Mouse (Mus musculus) embryonic facial prominence, embryonic 14.5 days (tissue): Measurements from ENCODE around the gene Uqcr11. TPM values are rescaled to one million over a fixed set of nuclear protein-coding genes. Genes with fewer than 3 reads are reported as not detected.

Experiments used
- ATAC-seq: fragments of 200-750 bp; cut with Nextera tagmentation; 2 replicates; pipeline ENCODE4 v1.8.0; 2017; ENCODE audit warnings: low read depth, moderate number of reproducible peaks, moderate TSS enrichment
- DNase-seq: peaks from one replicate; pipeline ENCODE4 v3.0.0-alpha.2; 2015; ENCODE audit warnings: low spot score
- H3K27ac ChIP-seq: fragments of 300-500 bp; sonication (generic); replicated peaks from 2 replicates; pipeline ENCODE4 v1.5.1; 2014; ENCODE audit warnings: low read depth, mild to moderate bottlenecking, low read length, moderate library complexity
- H3K27me3 ChIP-seq: fragments of 300-500 bp; sonication (generic); replicated peaks from 2 replicates; pipeline ENCODE4 v1.6.1; 2014; ENCODE audit warnings: low read length; ENCODE audit not compliant: control insufficient read depth, insufficient read depth
- H3K36me3 ChIP-seq: fragments of 300-500 bp; sonication (generic); 2 replicates; pipeline ENCODE4 v1.6.1; 2014; ENCODE audit warnings: low read length, mixed read lengths; ENCODE audit not compliant: control insufficient read depth, insufficient read depth
- H3K4me1 ChIP-seq: fragments of 300-500 bp; sonication (generic); 2 replicates; pipeline ENCODE4 v1.6.1; 2014; ENCODE audit warnings: antibody characterized with exemption, low read length; ENCODE audit not compliant: control insufficient read depth, insufficient read depth
- H3K4me2 ChIP-seq: fragments of 300-500 bp; sonication (generic); 2 replicates; pipeline ENCODE4 v1.6.1; 2014; ENCODE audit warnings: low read depth, mild to moderate bottlenecking, low read length, moderate library complexity, mixed read lengths
- H3K4me3 ChIP-seq: fragments of 300-500 bp; sonication (generic); 2 replicates; pipeline ENCODE4 v1.5.1; 2014; ENCODE audit warnings: low read depth, mild to moderate bottlenecking, low read length
- H3K9ac ChIP-seq: fragments of 300-500 bp; sonication (generic); 2 replicates; pipeline ENCODE4 v1.6.1; 2014; ENCODE audit warnings: low read depth, mild to moderate bottlenecking, low read length, moderate library complexity, mixed read lengths
- H3K9me3 ChIP-seq: fragments of 300-500 bp; sonication (generic); 2 replicates; pipeline ENCODE4 v1.6.1; 2016; ENCODE audit warnings: low read length; ENCODE audit not compliant: control insufficient read depth
- WGBS: fragments of 180-500 bp; shearing (Covaris S2); extraction: QIAGEN DNeasy Blood & Tissue Kit; methylation state at CpG from one replicate; pipeline ENCODE4 v1.1.7; 2014; 5-methylcytosine and 5-hydroxymethylcytosine counted together
- polyA plus RNA-seq: library from polyadenylated mRNA; unstranded; fragments of >200 nt; fragmentation: Nextera tagmentation; extraction: Ambion mirVana; gene quantifications from 2 replicates; pipeline ENCODE4 v1.2.1, GENCODE M21; 2014

Gene Uqcr11
- polyA plus RNA-seq, 1 experiment from 2014 or later = 879 TPM

DNA sequence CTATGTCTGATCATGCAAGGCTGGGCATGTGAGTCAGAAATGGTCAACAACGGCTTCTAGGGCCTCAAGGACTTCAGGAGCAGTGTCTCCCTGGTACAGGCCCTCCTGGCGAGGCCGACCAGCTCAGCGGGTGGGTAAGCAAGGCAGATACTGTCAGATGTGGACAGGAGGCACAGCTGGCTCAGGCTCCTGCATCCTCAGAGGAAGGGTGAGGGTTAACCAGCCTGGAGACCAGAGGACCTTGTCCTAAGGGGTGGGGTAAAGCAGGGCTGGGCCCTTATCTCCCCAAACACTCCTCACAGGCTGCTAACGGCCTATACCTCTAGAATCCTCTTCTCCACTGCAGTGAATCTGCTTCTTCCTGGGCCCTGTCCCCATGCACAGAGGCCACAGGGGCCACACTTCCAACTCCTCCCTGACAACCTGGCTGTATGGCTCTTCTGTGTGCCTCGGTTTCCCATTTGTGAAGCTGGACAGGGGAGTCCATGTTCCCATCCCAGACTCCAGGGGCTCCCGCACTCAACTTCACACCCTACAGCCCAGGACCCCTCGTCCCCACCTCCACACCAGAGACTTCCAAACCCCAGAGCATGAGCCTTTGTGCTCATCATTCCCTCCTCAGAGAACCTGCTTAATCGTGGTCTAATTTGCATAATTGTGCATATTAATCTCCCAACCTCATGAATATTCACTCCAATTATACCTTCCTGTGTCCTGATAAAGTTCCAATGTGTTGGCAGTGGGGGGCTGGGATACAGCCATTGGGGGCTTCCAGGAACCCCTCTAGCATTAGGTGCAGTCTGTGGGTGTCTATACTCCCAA, 15.2 kb upstream of the Uqcr11 start:
- Histone ChIP-seq H3K36me3 (peaks cover 94% of the 10 kb centered on the region), H3K9me3 (0 out of 2 replicates have a peak, but pooled peaks cover 4% of the 10 kb centered on the region), H3K4me3 (no peak overlapping the region), H3K27me3 (no peaks in the 10 kb centered on the region), H3K9ac (no peak overlapping the region), H3K4me1 (no peaks in the 10 kb centered on the region), H3K4me2 (no peak overlapping the region), H3K27ac (no peak overlapping the region)
- ATAC-seq (no peak), DNase-seq (no peak)
- WGBS = 94% methylated on average over 9 of the region's 9 CpGs

DNA sequence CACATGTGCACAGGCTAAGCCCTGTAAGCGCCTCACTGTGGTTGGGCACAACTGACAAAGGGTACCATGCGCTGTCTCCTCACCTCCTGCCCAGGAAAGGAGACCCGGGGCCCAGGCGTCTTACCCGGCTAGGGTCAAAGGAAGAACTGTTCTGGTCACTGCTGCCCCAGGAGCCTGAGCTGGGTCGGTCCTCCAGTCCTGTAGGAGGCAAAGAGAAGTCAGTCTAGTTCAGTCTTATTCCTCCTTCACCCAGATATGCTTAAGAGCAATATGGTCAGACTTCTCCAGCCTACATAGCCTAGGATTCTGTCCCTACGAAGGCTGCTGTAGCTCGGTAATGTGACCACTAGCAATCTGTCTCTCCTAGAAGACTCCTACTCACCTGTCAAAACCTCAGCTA, 14.6 kb upstream of the Uqcr11 start:
- Histone ChIP-seq H3K27ac (no peak overlapping the region), H3K9ac (no peak overlapping the region), H3K9me3 (0 out of 2 replicates have a peak, but pooled peaks cover 4% of the 10 kb centered on the region), H3K4me3 (no peak overlapping the region), H3K4me1 (no peaks in the 10 kb centered on the region), H3K36me3 (peaks cover 94% of the 10 kb centered on the region), H3K27me3 (no peaks in the 10 kb centered on the region), H3K4me2 (no peak overlapping the region)
- WGBS = 89% methylated on average over 8 of the region's 8 CpGs
- no peak for ATAC-seq
- DNase-seq = no peak

DNA sequence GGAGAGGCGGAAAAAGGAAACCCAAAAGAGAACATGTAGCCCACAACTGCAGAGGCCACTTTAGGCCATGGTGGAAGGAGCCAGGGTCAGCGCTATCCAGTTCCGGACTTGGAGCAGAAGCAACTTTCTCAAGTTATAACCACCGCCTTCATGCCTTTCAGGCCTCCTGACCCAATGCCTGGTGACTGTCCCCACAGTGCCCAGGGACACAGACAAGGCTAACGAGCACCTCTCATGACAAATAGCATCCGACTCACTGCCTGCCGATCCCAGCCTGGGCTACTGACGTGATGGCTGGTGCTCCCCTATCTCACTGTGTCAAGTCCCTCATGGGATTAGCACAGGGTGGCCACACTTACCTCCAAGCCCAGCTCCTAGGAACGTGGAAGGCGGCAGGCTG, 14.1 kb upstream of the Uqcr11 start:
- Histone ChIP-seq H3K4me2 (no peak overlapping the region), H3K9ac (no peak overlapping the region), H3K4me1 (no peaks in the 10 kb centered on the region), H3K9me3 (0 out of 2 replicates have a peak, but pooled peaks cover 4% of the 10 kb centered on the region), H3K27ac (no peak overlapping the region), H3K27me3 (no peaks in the 10 kb centered on the region), H3K36me3 (peaks cover 94% of the 10 kb centered on the region), H3K4me3 (no peak overlapping the region)
- ATAC-seq (no peak), DNase-seq (no peak)
- WGBS = 90% methylated on average over 10 of the region's 10 CpGs

DNA sequence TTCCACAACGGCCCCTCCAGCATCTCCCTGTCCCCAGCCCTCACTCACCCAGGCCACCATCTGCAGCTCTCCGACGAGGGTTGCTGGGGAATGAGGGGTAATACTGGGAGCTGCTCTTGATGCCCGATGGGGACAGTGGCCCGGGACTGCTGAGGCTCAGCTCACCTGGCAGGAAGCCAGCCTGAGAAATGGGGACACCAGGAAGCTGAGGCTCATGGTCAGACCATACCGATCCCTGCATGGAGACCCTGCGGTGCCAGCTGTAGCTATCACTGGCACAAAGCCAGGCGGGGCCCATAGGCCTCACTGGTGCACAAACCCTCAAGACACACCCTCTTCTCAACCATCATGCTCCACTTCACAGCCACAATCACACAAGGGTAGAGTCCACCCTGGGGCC, 12.8 kb upstream of the Uqcr11 start:
- 81% methylated on average over 8 of the region's 8 CpGs for WGBS
- ATAC-seq (peak; percentile 16; the same call in 1 of the 2 replicates), DNase-seq (peak; percentile 20)
- Histone ChIP-seq H3K4me3 (no peak overlapping the region), H3K4me1 (no peaks in the 10 kb centered on the region), H3K27ac (no peak overlapping the region), H3K9ac (no peak overlapping the region), H3K27me3 (no peaks in the 10 kb centered on the region), H3K36me3 (peaks cover 94% of the 10 kb centered on the region), H3K4me2 (no peak overlapping the region), H3K9me3 (no peaks in the 10 kb centered on the region)

DNA sequence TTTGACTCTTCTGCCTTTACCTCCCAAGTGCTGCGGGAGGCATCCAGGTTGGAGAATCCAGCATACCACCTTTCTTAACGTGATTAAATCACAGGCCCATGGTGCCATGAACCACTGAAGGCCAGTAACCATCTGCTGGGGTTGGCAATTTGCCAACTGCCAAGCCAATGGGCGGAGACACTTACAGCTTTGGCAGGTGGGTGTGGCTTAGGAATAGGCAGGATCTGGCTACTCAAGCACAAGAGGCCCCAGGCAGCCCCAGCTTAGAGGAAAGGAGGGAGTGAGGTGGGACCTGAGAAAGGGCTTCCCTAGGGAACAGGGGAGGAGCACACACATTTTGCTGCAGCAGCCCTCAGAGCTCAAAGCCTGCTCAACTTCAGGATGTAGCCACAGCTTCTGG, 11.7 kb upstream of the Uqcr11 start:
- Histone ChIP-seq H3K27me3 (no peaks in the 10 kb centered on the region), H3K9ac (no peak overlapping the region), H3K36me3 (peaks cover 98% of the 10 kb centered on the region), H3K4me1 (no peaks in the 10 kb centered on the region), H3K9me3 (no peaks in the 10 kb centered on the region), H3K4me3 (no peak overlapping the region), H3K4me2 (no peak overlapping the region), H3K27ac (no peak overlapping the region)
- DNase-seq (peak; percentile 84), ATAC-seq (peak; percentile 45; the same call in 1 of the 2 replicates)
- 48% methylated on average over 3 of the region's 3 CpGs for WGBS

DNA sequence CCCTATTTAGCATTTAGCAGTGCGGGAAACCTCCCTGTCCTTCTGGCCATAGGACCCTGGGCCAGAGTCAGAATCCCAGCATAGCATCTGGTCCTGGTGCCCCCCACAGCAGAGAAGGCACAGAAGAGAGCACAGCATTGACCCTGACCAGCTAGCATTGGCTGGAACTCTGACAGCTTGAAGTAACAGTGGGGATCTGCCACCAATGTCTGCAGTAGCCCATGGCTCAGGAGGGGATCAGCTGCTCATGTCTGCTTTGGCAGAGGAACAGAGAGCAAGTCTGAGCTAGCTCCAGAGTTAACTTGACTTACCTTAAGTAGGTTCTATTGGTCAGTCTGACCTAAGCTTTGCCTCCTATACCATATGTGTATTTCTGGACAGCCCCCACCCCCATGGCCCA, 11.2 kb upstream of the Uqcr11 start:
- DNase-seq (no peak), ATAC-seq (no peak)
- H3K9me3 ChIP-seq = no peaks in the 10 kb centered on the region
- no peak overlapping the region for H3K27ac ChIP-seq
- H3K9ac ChIP-seq = no peak overlapping the region
- H3K4me3 ChIP-seq = no peak overlapping the region
- H3K36me3 ChIP-seq = peaks cover 100% of the 10 kb centered on the region
- WGBS = 82% methylated on average over 1 of the region's 1 CpGs
- H3K27me3 ChIP-seq = no peaks in the 10 kb centered on the region
- H3K4me2 ChIP-seq = no peak overlapping the region
- no peaks in the 10 kb centered on the region for H3K4me1 ChIP-seq

DNA sequence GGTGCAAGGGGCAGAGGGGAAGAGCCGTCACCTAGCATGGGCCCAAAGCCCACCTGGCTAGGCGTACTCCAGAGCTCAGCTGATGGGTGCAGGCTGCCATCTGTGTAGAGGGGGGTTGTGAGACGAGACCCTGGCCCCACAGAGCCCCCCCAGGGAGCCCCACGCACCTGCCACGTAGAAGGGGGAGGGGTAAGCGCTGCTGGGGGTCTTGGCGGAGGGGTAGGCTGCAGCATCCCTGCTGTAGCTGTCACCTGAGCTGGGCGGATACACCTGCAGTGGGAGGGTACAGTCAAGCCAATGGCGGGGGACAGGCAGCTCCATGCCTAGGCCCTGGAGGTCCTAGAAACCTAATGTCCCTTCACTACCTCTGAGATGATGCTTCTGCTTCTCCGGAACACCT, 10.7 kb upstream of the Uqcr11 start:
- H3K9me3 ChIP-seq = no peaks in the 10 kb centered on the region
- ATAC-seq = no peak
- H3K27me3 ChIP-seq = no peaks in the 10 kb centered on the region
- 80% methylated on average over 7 of the region's 10 CpGs for WGBS
- H3K36me3 ChIP-seq = peaks cover 100% of the 10 kb centered on the region
- no peaks in the 10 kb centered on the region for H3K4me1 ChIP-seq
- H3K4me2 ChIP-seq = no peak overlapping the region
- H3K27ac ChIP-seq = no peak overlapping the region
- no peak overlapping the region for H3K4me3 ChIP-seq
- H3K9ac ChIP-seq = no peak overlapping the region
- DNase-seq = no peak

DNA sequence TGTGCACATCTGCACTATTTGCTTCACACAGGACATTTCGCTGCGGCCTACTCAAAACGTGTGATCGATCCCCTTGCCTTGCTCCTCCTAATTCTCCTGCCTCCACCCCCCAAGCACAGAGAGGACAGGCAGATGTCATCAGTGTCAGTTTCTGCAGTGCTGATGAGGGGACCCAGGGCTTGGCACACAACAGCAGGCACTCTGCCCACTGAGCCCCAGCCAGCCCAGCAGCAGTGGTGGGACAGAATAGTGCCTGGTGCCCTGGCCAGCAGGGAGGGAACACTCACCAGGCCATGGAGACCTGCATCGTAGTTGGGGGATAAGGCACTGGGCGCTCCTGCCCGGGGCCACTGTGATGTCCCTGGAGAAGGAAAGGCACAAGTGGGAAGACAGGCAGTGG, 8.9 kb upstream of the Uqcr11 start:
- Histone ChIP-seq H3K27me3 (no peaks in the 10 kb centered on the region), H3K4me2 (no peak overlapping the region), H3K9ac (no peak overlapping the region), H3K9me3 (no peaks in the 10 kb centered on the region), H3K4me3 (no peak overlapping the region), H3K27ac (no peak overlapping the region), H3K36me3 (peaks cover 100% of the 10 kb centered on the region), H3K4me1 (no peaks in the 10 kb centered on the region)
- DNase-seq (no peak), ATAC-seq (no peak)
- WGBS = 94% methylated on average over 7 of the region's 7 CpGs
